Mouse (Mus musculus) thymus, adult 2 months (tissue): ENCODE data around the gene Thy1.

ENCODE experiments used
- CTCF ChIP-seq: fragments of 200-500 bp; IDR thresholded peaks from 2 replicates; pipeline ENCODE4 v1.5.1; 2012; ENCODE audit warnings: mild to moderate bottlenecking, control low read depth, low read length, moderate library complexity, borderline replicate concordance; ENCODE audit not compliant: control insufficient read depth, poor library complexity, insufficient read depth; ENCODE audit errors: extremely low read depth
- POLR2A ChIP-seq: fragments of 200-500 bp; IDR thresholded peaks from 2 replicates; pipeline ENCODE4 v1.6.1; 2012; ENCODE audit warnings: mild to moderate bottlenecking, low read length, control low read depth, moderate library complexity; ENCODE audit not compliant: control insufficient read depth, poor library complexity, insufficient read depth; ENCODE audit errors: extremely low read depth

DNA sequence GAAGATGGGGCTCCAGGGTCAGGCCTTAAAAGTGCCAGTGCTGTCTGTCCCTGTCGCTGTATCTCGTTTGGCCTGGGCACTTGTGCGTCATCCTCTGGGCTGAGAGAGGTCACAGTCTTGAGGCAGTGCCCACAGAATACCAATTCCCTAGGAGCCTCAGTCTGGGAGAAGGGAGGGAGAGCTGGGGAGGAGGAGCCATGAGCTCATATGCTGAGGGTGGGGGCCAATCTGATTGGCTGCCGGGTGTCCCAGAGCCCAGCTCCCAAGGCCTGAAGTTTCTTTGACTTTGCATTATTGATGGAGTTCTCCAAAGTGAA, 29.4 kb downstream of the Thy1 start:
- TF ChIP-seq CTCF = no peak
- no peak for TF ChIP-seq POLR2A
